In genomic region chr19:9106096-9106495, GRCm38 (mm10) we compare ENCODE assay signal across 10 mouse cellular contexts. TPM values are rescaled to one million over a fixed set of nuclear protein-coding genes. Genes with fewer than 3 reads are reported as not detected.
DNase-seq lines count a peak whose midpoint lies in the region; ATAC-seq lines count a peak whose summit lies in the region.
"Had no signal": no experiment of that assay in that cellular context is flagged by ENCODE, and none has a peak within 500 bp of the region (broad histone marks: within the 10 kb centered on the region; RNA-seq: fewer than 3 reads in every experiment).

No protein-coding gene starts in this region.

- H3K4me3 ChIP-seq in embryonic facial prominence, embryonic 13.5 days = no peak overlapping the region
- H3K4me3 ChIP-seq in heart, embryonic 14.5 days (ENCODE audit: control insufficient read depth in 1 of 2, insufficient read depth in 1 of 2, low read depth in 1 of 2, low read length in 2 of 2) = no peak overlapping the region
- H3K4me3 ChIP-seq in midbrain, embryonic 15.5 days = no peak overlapping the region

- peak; percentile 48 to 57 for DNase-seq in lung, adult 18-20 months
- DNase-seq in lung, postnatal 25 days (ENCODE audit: low spot score) = no peak
- DNase-seq in lung, postnatal 36 days = peak; percentile 52
- DNase-seq in thymus, postnatal 0 days (ENCODE audit: low spot score) = no peak
- DNase-seq: left cerebral cortex, postnatal 4 days had no signal

- 39% methylated on average over 5 of the region's 5 CpGs for WGBS in embryonic facial prominence, embryonic 13.5 days
- 49% methylated on average over 5 of the region's 5 CpGs for WGBS in heart, embryonic 14.5 days
- WGBS in midbrain, embryonic 15.5 days = 67% methylated on average over 5 of the region's 5 CpGs

- ATAC-seq in embryonic facial prominence, embryonic 13.5 days (ENCODE audit: insufficient number of reproducible peaks, insufficient read depth, low FRiP score, low TSS enrichment, low read depth) = no peak
- no peak for ATAC-seq in heart, embryonic 14.5 days (ENCODE audit: insufficient number of reproducible peaks, insufficient read depth, low FRiP score, low read depth)
- ATAC-seq in inflammation-experienced regulatory T-cells, adult 6 months = no peak
- no peak for ATAC-seq in midbrain, embryonic 15.5 days (replicated peaks)

- no peak overlapping the region for H3K4me2 ChIP-seq in embryonic facial prominence, embryonic 13.5 days
- H3K4me2 ChIP-seq in heart, embryonic 14.5 days (ENCODE audit: low read length) = no peak overlapping the region
- H3K4me2 ChIP-seq in midbrain, embryonic 15.5 days = no peak overlapping the region

- H3K9me3 ChIP-seq in embryonic facial prominence, embryonic 13.5 days = no peaks in the 10 kb centered on the region
- no peaks in the 10 kb centered on the region for H3K9me3 ChIP-seq in heart, embryonic 14.5 days (ENCODE audit: control insufficient read depth, low read length)
- no peaks in the 10 kb centered on the region for H3K9me3 ChIP-seq in midbrain, embryonic 15.5 days

- peak overlapping the region; percentile 55 for H3K27ac ChIP-seq in embryonic facial prominence, embryonic 13.5 days
- H3K27ac ChIP-seq in heart, embryonic 14.5 days (replicated peaks in 1 of 2; ENCODE audit: control insufficient read depth in 1 of 2, insufficient read depth in 1 of 2, low read depth in 2 of 2, low read length in 2 of 2) = peak overlapping the region in 1 of 2 experiments; percentile 62; a peak in 2 of 4 replicates
- no peak overlapping the region for H3K27ac ChIP-seq in midbrain, embryonic 15.5 days

- peak overlapping the region; percentile 60; the same call in 1 of the 2 replicates for H3K9ac ChIP-seq in embryonic facial prominence, embryonic 13.5 days
- H3K9ac ChIP-seq in heart, embryonic 14.5 days (ENCODE audit: low read length) = peak overlapping the region; percentile 28; the same call in 1 of the 2 replicates
- H3K9ac ChIP-seq in midbrain, embryonic 15.5 days = no peak overlapping the region

- H3K4me1 ChIP-seq in embryonic facial prominence, embryonic 13.5 days = peaks cover 32% of the 10 kb centered on the region
- peaks cover 17 to 19% of the 10 kb centered on the region in 2 experiments for H3K4me1 ChIP-seq in heart, embryonic 14.5 days (ENCODE audit: control insufficient read depth in 2 of 2, insufficient read depth in 2 of 2, low read length in 2 of 2)
- H3K4me1 ChIP-seq in midbrain, embryonic 15.5 days = no peaks in the 10 kb centered on the region

- H3K36me3 ChIP-seq in embryonic facial prominence, embryonic 13.5 days = no peaks in the 10 kb centered on the region
- no peaks in the 10 kb centered on the region for H3K36me3 ChIP-seq in heart, embryonic 14.5 days (ENCODE audit: control insufficient read depth, insufficient read depth, low read length)
- H3K36me3 ChIP-seq in midbrain, embryonic 15.5 days (replicated peaks) = no peaks in the 10 kb centered on the region

- H3K27me3 ChIP-seq in embryonic facial prominence, embryonic 13.5 days = no peaks in the 10 kb centered on the region
- no peaks in the 10 kb centered on the region for H3K27me3 ChIP-seq in heart, embryonic 14.5 days (ENCODE audit: control insufficient read depth, insufficient read depth, low read length)
- H3K27me3 ChIP-seq in midbrain, embryonic 15.5 days (replicated peaks) = no peaks in the 10 kb centered on the region

RNA-seq across cellular contexts. Expression of gene Scgb1a1, which starts 18.3 kb away (rescaled TPM):
- polyA plus RNA-seq in embryonic facial prominence, embryonic 13.5 days (2015; fragmentation: Nextera tagmentation; extraction: Ambion mirVana) = not detected in 2 replicates
- not detected in 2 replicates for polyA plus RNA-seq in heart, embryonic 14.5 days (2014; fragmentation: Nextera tagmentation; extraction: Ambion mirVana)
- not detected for polyA plus RNA-seq in inflammation-experienced regulatory T-cells, adult 6 months (2017; shearing (Covaris generic))
- polyA plus RNA-seq in midbrain, embryonic 15.5 days (2015; fragmentation: Nextera tagmentation; extraction: Ambion mirVana) = not detected in 2 replicates
- polyA plus RNA-seq in thymus, postnatal 0 days (2015; fragmentation: Nextera tagmentation; extraction: Ambion mirVana) = 10.7 and 11.0 TPM in 2 replicates
- polyA plus RNA-seq: neural tube, embryonic 11.5 days had no signal

RNA-seq across cellular contexts. Expression of gene Asrgl1, which starts 29.3 kb away (rescaled TPM):
- 15.9 and 17.4 TPM in 2 replicates for polyA plus RNA-seq in embryonic facial prominence, embryonic 13.5 days (2015; fragmentation: Nextera tagmentation; extraction: Ambion mirVana)
- polyA plus RNA-seq in heart, embryonic 14.5 days (2014; fragmentation: Nextera tagmentation; extraction: Ambion mirVana) = 11.8 and 15.2 TPM in 2 replicates
- polyA plus RNA-seq in inflammation-experienced regulatory T-cells, adult 6 months (2017; shearing (Covaris generic)) = 10 to 100 TPM; 30.5 to 37.9 (median 36.3) TPM
- polyA plus RNA-seq in midbrain, embryonic 15.5 days (2015; fragmentation: Nextera tagmentation; extraction: Ambion mirVana) = 20.3 and 24.1 TPM in 2 replicates
- polyA plus RNA-seq in thymus, postnatal 0 days (2015; fragmentation: Nextera tagmentation; extraction: Ambion mirVana) = 34.6 and 36.9 TPM in 2 replicates

Comparison
In these comparisons a context has a peak if more than half of its experiments do, and no peak if none do; other contexts are left out.
1. DNase-seq: peak in lung, adult 18-20 months (2 of 2) and lung, postnatal 36 days (single experiment); none in lung, postnatal 25 days (single experiment) and thymus, postnatal 0 days (single experiment).